Mouse (Mus musculus) kidney, postnatal 25 days (tissue): ENCODE results near the gene Magea3.
"Not testable (repeated sequence)": the region's sequence is repeated elsewhere in the genome, so short reads cannot be mapped to it uniquely, and the experiment has no call there.

Experiments used
- DNase-seq, 2 experiments: peaks; one replicate each; pipeline ENCODE4 v3.0.0; 2021; ENCODE audit warnings: mixed read lengths in 2 of 2

Magea3 gene

DNA sequence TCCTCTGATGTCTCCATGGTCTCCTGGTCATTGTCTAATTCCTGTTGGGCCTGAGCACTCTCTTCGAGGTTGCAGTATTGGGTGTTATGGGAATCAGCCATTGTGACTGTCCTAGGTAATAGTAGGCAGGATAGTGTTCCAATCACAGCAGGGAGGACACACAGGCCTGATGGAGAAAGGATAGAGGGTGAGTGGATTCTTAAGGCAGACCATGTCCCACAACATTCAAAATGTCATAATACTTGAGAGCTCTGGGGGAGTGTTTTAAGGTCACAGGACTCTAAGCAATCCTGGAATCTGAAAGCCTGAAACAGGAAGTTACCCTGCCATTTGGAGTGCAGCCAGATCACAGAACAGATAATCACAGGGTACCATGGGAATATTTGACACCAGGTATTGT is at the start of gene Magea3:
TSS of gene Magea3 (minus strand) at position 101 of the 400 bp plus-strand sequence.
- not testable (repeated sequence) for DNase-seq

- not testable (repeated sequence) for DNase-seq
Measured at GRCm38 (mm10) chrX:154995750-154996149, 46.4 kb upstream of the Magea3 start, which contains the start of gene Magea8. Magea8 (minus strand) TSS chrX:154995850.

GRCm38 (mm10) chrX:154935887-154936286 is 13.4 kb downstream of the Magea3 start, which contains the start of gene Magea6:
Magea6 (minus strand) TSS chrX:154935987.
- DNase-seq = not testable (repeated sequence)
